Mouse (Mus musculus) heart, embryonic 14.5 days (tissue): ENCODE data around the gene Slc32a1. TPM values are rescaled to one million over a fixed set of nuclear protein-coding genes. Genes with fewer than 3 reads are reported as not detected.

Experiments used
- ATAC-seq: fragments of 200-750 bp; cut with Nextera tagmentation; 2 replicates; pipeline ENCODE4 v1.8.0; 2017; ENCODE audit warnings: low read depth, moderate TSS enrichment; ENCODE audit not compliant: insufficient number of reproducible peaks, insufficient read depth, low FRiP score
- H3K27ac ChIP-seq, 2 experiments: fragments of 200-500 bp in 1 of 2; fragments of 300-500 bp in 1 of 2; sonication (generic) in 1 of 2; replicated peaks in 1 of 2; 2 replicates each; pipeline ENCODE4 v1.5.1; 2012 to 2014; ENCODE audit warnings: low read depth in 2 of 2, low read length in 2 of 2, control low read depth in 1 of 2, mild to moderate bottlenecking in 1 of 2, mixed read lengths in 1 of 2; ENCODE audit not compliant: control insufficient read depth in 1 of 2, insufficient read depth in 1 of 2
- H3K27me3 ChIP-seq: fragments of 300-500 bp; sonication (generic); 2 replicates; pipeline ENCODE4 v1.6.1; 2014; ENCODE audit warnings: mild to moderate bottlenecking, low read length, control low read depth; ENCODE audit not compliant: control insufficient read depth, insufficient read depth
- H3K36me3 ChIP-seq: fragments of 300-500 bp; sonication (generic); 2 replicates; pipeline ENCODE4 v1.6.1; 2014; ENCODE audit warnings: mild to moderate bottlenecking, control low read depth, low read length, mixed read lengths; ENCODE audit not compliant: control insufficient read depth, insufficient read depth
- H3K4me1 ChIP-seq, 2 experiments: fragments of 200-500 bp in 1 of 2; fragments of 300-500 bp in 1 of 2; sonication (generic) in 1 of 2; 2 replicates each; pipeline ENCODE4 v1.6.1; 2012 to 2014; ENCODE audit warnings: low read length in 2 of 2, control low read depth in 1 of 2, mixed read lengths in 1 of 2; ENCODE audit not compliant: control insufficient read depth in 2 of 2, insufficient read depth in 2 of 2
- H3K4me2 ChIP-seq: fragments of 300-500 bp; sonication (generic); 2 replicates; pipeline ENCODE4 v1.6.1; 2014; ENCODE audit warnings: mild to moderate bottlenecking, low read length
- H3K4me3 ChIP-seq, 2 experiments: fragments of 200-500 bp in 1 of 2; fragments of 300-500 bp in 1 of 2; sonication (generic) in 1 of 2; 2 replicates each; pipeline ENCODE4 v1.5.1; 2012 to 2014; ENCODE audit warnings: low read length in 2 of 2, mild to moderate bottlenecking in 2 of 2, control low read depth in 1 of 2, low read depth in 1 of 2, moderate library complexity in 1 of 2; ENCODE audit not compliant: control insufficient read depth in 1 of 2, insufficient read depth in 1 of 2
- H3K9ac ChIP-seq: fragments of 300-500 bp; sonication (generic); 2 replicates; pipeline ENCODE4 v1.6.1; 2014; ENCODE audit warnings: mild to moderate bottlenecking, low read length
- H3K9me3 ChIP-seq: fragments of 300-500 bp; sonication (generic); 2 replicates; pipeline ENCODE4 v1.6.1; 2016; ENCODE audit warnings: low read length, control low read depth; ENCODE audit not compliant: control insufficient read depth
- WGBS: fragments of 180-500 bp; shearing (Covaris S2); extraction: QIAGEN DNeasy Blood & Tissue Kit; methylation state at CpG from one replicate; pipeline ENCODE4 v1.1.7; 2014; 5-methylcytosine and 5-hydroxymethylcytosine counted together
- polyA plus RNA-seq: library from polyadenylated mRNA; unstranded; fragments of >200 nt; fragmentation: Nextera tagmentation; extraction: Ambion mirVana; gene quantifications from 2 replicates; pipeline ENCODE4 v1.2.1, GENCODE M21; 2014

Gene Slc32a1
- polyA plus RNA-seq, 1 experiment from 2014 or later = not detected

GRCm38 (mm10) chr2:158625231-158625630 is 14.7 kb downstream of the Slc32a1 start:
- peaks cover 39% of the 10 kb centered on the region for H3K36me3 ChIP-seq
- 0 out of 2 replicates have a peak, but pooled peaks cover 7% of the 10 kb centered on the region for H3K27me3 ChIP-seq
- 2% methylated on average over 27 of the region's 44 CpGs for WGBS
- H3K4me3 ChIP-seq = peak overlapping the region; percentile 68 to 83
- H3K9ac ChIP-seq = peak overlapping the region; percentile 80
- ATAC-seq = peak; percentile 58
- H3K27ac ChIP-seq = peak overlapping the region; percentile 71 to 89; a peak in 3 of 4 replicates
- peak overlapping the region; percentile 80 for H3K4me2 ChIP-seq
- no peaks in the 10 kb centered on the region for H3K9me3 ChIP-seq
- H3K4me1 ChIP-seq = peaks cover 3 to 8% of the 10 kb centered on the region in 2 experiments; a peak in 2 of 4 replicates

- Histone ChIP-seq H3K4me3 (peak overlapping the region; percentile 68 to 83), H3K9me3 (no peaks in the 10 kb centered on the region), H3K4me2 (peak overlapping the region; percentile 80), H3K9ac (peak overlapping the region; percentile 80), H3K4me1 (peaks cover 3 to 8% of the 10 kb centered on the region in 2 experiments; a peak in 2 of 4 replicates), H3K27ac (no peak overlapping the region), H3K36me3 (peaks cover 44% of the 10 kb centered on the region), H3K27me3 (0 out of 2 replicates have a peak, but pooled peaks cover 7% of the 10 kb centered on the region)
- 26% methylated on average over 8 of the region's 8 CpGs for WGBS
- no peak for ATAC-seq
These were observed 15.1 kb downstream of the Slc32a1 start for GRCm38 (mm10) chr2:158625697-158626096.

- H3K36me3 ChIP-seq = peaks cover 75% of the 10 kb centered on the region
- no peaks in the 10 kb centered on the region for H3K9me3 ChIP-seq
- WGBS = 70% methylated on average over 3 of the region's 3 CpGs
These were observed 18.3 kb downstream of the Slc32a1 start for GRCm38 (mm10) chr2:158628858-158629257.

GRCm38 (mm10) chr2:158629414-158629813 is 18.8 kb downstream of the Slc32a1 start:
- Histone ChIP-seq H3K27ac (no peak overlapping the region), H3K9ac (no peak overlapping the region), H3K4me3 (no peak overlapping the region), H3K4me2 (no peak overlapping the region), H3K36me3 (peaks cover 77% of the 10 kb centered on the region), H3K27me3 (no peaks in the 10 kb centered on the region), H3K9me3 (no peaks in the 10 kb centered on the region), H3K4me1 (peaks cover 3 to 8% of the 10 kb centered on the region in 2 experiments; a peak in 2 of 4 replicates)
- WGBS = 78% methylated on average over 1 of the region's 1 CpGs
- no peak for ATAC-seq

More at GRCm38 (mm10) chr2:158628858-158629257, 18.3 kb downstream of the Slc32a1 start:
- no peak for ATAC-seq
- H3K4me1 ChIP-seq = peaks cover 3 to 8% of the 10 kb centered on the region in 2 experiments; a peak in 2 of 4 replicates
- no peak overlapping the region for H3K27ac ChIP-seq
- no peaks in the 10 kb centered on the region for H3K27me3 ChIP-seq
- no peak overlapping the region for H3K4me3 ChIP-seq
- H3K9ac ChIP-seq = no peak overlapping the region
- H3K4me2 ChIP-seq = no peak overlapping the region

- no peak overlapping the region for H3K27ac ChIP-seq
- H3K27me3 ChIP-seq = no peaks in the 10 kb centered on the region
- H3K4me1 ChIP-seq = no peaks in the 10 kb centered on the region
- WGBS = 78% methylated on average over 5 of the region's 5 CpGs
- no peak overlapping the region for H3K4me3 ChIP-seq
- H3K4me2 ChIP-seq = no peak overlapping the region
- no peak for ATAC-seq
- H3K36me3 ChIP-seq = peaks cover 96% of the 10 kb centered on the region
- H3K9me3 ChIP-seq = no peaks in the 10 kb centered on the region
- H3K9ac ChIP-seq = no peak overlapping the region
These were observed 21.3 kb downstream of the Slc32a1 start for GRCm38 (mm10) chr2:158631873-158632272.

GRCm38 (mm10) chr2:158641869-158642268 is 31.3 kb downstream of the Slc32a1 start:
- Histone ChIP-seq H3K27me3 (no peaks in the 10 kb centered on the region), H3K4me2 (no peak overlapping the region), H3K9me3 (peaks cover 4% of the 10 kb centered on the region; the same call in 1 of the 2 replicates), H3K4me1 (no peaks in the 10 kb centered on the region), H3K9ac (no peak overlapping the region), H3K27ac (no peak overlapping the region), H3K36me3 (peaks cover 41% of the 10 kb centered on the region), H3K4me3 (no peak overlapping the region)
- ATAC-seq = no peak
- WGBS = 7% methylated on average over 2 of the region's 2 CpGs

GRCm38 (mm10) chr2:158642587-158642986 is 32.0 kb downstream of the Slc32a1 start:
- 83% methylated on average over 2 of the region's 2 CpGs for WGBS
- Histone ChIP-seq H3K27me3 (no peaks in the 10 kb centered on the region), H3K9ac (no peak overlapping the region), H3K36me3 (peaks cover 34% of the 10 kb centered on the region), H3K9me3 (peaks cover 4% of the 10 kb centered on the region; the same call in 1 of the 2 replicates), H3K4me3 (no peak overlapping the region), H3K4me1 (no peaks in the 10 kb centered on the region), H3K4me2 (no peak overlapping the region), H3K27ac (no peak overlapping the region)
- no peak for ATAC-seq

- Histone ChIP-seq H3K4me1 (no peaks in the 10 kb centered on the region), H3K9me3 (peaks cover 4% of the 10 kb centered on the region; the same call in 1 of the 2 replicates), H3K9ac (no peak overlapping the region), H3K27me3 (no peaks in the 10 kb centered on the region), H3K4me3 (no peak overlapping the region), H3K36me3 (peaks cover 22% of the 10 kb centered on the region), H3K4me2 (no peak overlapping the region), H3K27ac (no peak overlapping the region)
- 79% methylated on average over 3 of the region's 3 CpGs for WGBS
- ATAC-seq = no peak
These were observed 33.2 kb downstream of the Slc32a1 start for GRCm38 (mm10) chr2:158643791-158644190.
